Mouse (Mus musculus) liver, adult (tissue): Measurements from ENCODE around the gene Gtpbp4.

ENCODE experiments used
- GATA4 ChIP-seq: IDR thresholded peaks from 2 replicates; pipeline ENCODE4 v1.6.1; 2014; ENCODE audit warnings: mild to moderate bottlenecking, low read length; ENCODE audit not compliant: insufficient replicate concordance

Gene Gtpbp4

GRCm38 (mm10) chr13:8995990-8996786, at the start of gene Gtpbp4:
Gene Gtpbp4, minus strand, starts transcription at chr13:8996083.
- peak; percentile 65; the same call in 1 of the 2 replicates for TF ChIP-seq GATA4

- TF ChIP-seq GATA4, result no peak
Measured at GRCm38 (mm10) chr13:9044731-9045130, 48.8 kb upstream of the Gtpbp4 start.

- no peak for TF ChIP-seq GATA4
Measured at GRCm38 (mm10) chr13:9043289-9044049, 47.6 kb upstream of the Gtpbp4 start.

- no peak for TF ChIP-seq GATA4
Measured at GRCm38 (mm10) chr13:9040626-9041025, 44.7 kb upstream of the Gtpbp4 start.

- no peak for TF ChIP-seq GATA4
Measured at GRCm38 (mm10) chr13:9031996-9032661, 36.2 kb upstream of the Gtpbp4 start.

- TF ChIP-seq GATA4, result no peak
Measured at GRCm38 (mm10) chr13:9030364-9030763, 34.5 kb upstream of the Gtpbp4 start.

GRCm38 (mm10) chr13:9027251-9027650, 31.4 kb upstream of the Gtpbp4 start:
- no peak for TF ChIP-seq GATA4

GRCm38 (mm10) chr13:9022623-9023022, 26.7 kb upstream of the Gtpbp4 start:
- no peak for TF ChIP-seq GATA4

GRCm38 (mm10) chr13:9021556-9021955, 25.7 kb upstream of the Gtpbp4 start:
- TF ChIP-seq GATA4, result no peak

GRCm38 (mm10) chr13:9019713-9020112, 23.8 kb upstream of the Gtpbp4 start:
- TF ChIP-seq GATA4, result no peak

- TF ChIP-seq GATA4, result no peak
Measured at GRCm38 (mm10) chr13:9018974-9019587, 23.2 kb upstream of the Gtpbp4 start.

- TF ChIP-seq GATA4, result no peak
Measured at GRCm38 (mm10) chr13:9017190-9017589, 21.3 kb upstream of the Gtpbp4 start.

- TF ChIP-seq GATA4, result no peak
Measured at GRCm38 (mm10) chr13:9014431-9014830, 18.5 kb upstream of the Gtpbp4 start.

GRCm38 (mm10) chr13:9013483-9013882, 17.6 kb upstream of the Gtpbp4 start:
- no peak for TF ChIP-seq GATA4
